Mouse (Mus musculus): ENCODE results near the gene Aqr.
"Not testable (repeated sequence)": the region's sequence is repeated elsewhere in the genome, so short reads cannot be mapped to it uniquely, and the experiment has no call there.

Aqr gene

DNA sequence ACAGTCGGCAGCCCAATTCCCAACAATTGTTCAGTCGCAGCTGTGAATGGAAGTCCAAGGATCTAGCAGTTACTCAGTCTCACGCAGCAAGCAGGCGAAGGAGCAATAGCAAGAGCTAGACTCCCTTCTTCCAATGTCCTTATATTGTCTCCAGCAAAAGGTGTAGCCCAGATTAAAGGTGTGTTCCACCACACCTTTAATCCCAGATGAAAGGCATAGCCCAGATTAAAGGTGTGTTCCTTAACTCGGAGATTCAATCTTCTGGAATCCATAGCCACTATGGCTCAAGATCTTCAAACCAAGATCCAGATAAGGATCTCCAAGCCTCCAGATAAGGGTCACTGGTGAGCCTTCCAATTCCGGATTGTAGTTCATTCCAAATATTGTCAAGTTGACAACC, at the start of gene Aqr:
Aqr (minus strand) TSS at position 101 of the 400 bp plus-strand sequence.
- DNase-seq (ENCODE audit: low read depth) = not testable (repeated sequence)

- DNase-seq (ENCODE audit: low read depth) = no peak
Observed at GRCm38 (mm10) chr2:114236566-114236965, 49.7 kb upstream of the Aqr start.

DNA sequence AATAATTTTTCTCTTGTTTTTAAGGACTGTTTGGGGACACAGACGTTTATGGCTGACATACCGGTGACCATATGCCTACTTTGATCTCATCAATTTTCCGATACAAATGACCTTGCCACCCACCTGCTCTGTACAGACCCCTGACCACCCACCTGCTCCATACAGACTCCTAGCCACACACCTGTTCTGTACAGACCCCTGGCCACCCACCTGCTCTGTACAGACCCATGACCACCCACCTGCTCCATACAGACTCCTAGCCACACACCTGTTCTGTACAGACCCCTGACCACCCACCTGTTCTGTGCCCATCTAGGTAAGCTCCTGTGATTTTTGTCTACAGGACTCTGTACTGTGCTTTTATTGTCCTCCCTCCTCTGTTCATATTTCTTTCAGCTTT, 48.8 kb upstream of the Aqr start:
- no peak for DNase-seq (ENCODE audit: low read depth)

DNA sequence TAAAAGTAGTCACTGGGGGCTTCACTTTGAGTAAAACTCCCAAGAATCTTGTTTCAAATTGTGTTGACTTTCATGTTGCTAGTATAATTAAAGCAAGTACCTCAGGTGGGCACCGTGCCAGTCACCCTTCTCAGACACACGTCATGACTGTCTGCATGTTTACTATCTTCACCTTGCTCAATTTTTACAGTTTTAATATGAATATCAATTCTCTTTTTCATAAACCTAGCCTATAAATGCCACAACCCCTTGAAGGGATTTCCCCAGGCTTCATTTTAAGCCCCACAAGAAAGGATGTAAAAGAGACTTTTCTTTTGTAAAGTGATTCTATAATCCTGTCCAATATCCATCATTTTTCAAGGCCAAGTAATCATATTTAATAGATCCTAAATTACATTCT, 44.4 kb upstream of the Aqr start:
- DNase-seq (ENCODE audit: low read depth) = no peak

DNA sequence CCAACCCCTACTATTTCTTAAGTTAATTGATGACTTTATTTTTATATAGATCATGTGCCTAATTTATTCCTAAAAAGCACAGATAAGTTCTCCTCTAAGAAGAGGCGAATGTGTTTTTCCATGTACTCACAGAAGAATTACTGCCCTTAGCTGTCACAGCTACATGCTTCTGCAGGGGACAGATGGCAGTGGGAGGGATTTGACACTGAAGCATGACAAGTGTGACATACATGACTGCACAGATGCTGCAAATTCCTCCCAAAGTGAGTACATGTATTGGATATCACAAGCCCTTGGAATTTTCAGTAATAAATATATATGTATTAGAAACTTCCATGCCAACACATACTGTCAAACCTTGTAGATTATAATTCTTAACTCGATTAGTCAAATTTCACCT, 41.8 kb upstream of the Aqr start:
- no peak for DNase-seq (ENCODE audit: low read depth)

- DNase-seq (ENCODE audit: low read depth) = no peak
Observed at GRCm38 (mm10) chr2:114205036-114205435, 18.2 kb upstream of the Aqr start.

DNA sequence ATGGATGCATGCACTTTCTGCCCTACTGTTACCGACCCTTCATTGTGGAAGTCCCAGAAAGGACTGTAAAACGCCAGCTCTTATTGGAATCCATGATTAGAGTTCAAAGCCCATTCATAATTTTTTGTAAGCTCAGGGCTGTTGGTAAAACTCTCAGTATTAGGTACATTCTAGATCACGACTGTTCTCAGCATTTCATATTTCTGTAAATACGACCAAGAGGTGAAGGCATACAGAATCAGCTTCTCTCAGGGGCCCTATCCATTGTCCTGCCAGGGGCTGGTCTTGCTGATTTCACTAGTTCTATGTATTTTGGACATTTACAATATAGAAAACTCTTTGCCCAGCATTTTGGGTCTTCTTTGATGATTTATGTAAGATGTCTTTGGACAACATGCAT, 14.8 kb upstream of the Aqr start:
- DNase-seq (ENCODE audit: low read depth) = no peak

GRCm38 (mm10) chr2:114200932-114201559, 14.2 kb upstream of the Aqr start, which contains the start of gene Zfp770:
Gene Zfp770, minus strand, starts transcription at chr2:114201469.
- peak; percentile 65 for DNase-seq (ENCODE audit: low read depth)

- no peak for DNase-seq (ENCODE audit: low read depth)
Observed at GRCm38 (mm10) chr2:114196421-114196820, 9.6 kb upstream of the Aqr start.

- DNase-seq (ENCODE audit: low read depth) = no peak
Observed at GRCm38 (mm10) chr2:114177802-114178733, 8.8 kb downstream of the Aqr start.

GRCm38 (mm10) chr2:114174651-114175484, 12.0 kb downstream of the Aqr start:
- peak; percentile 74 for DNase-seq (ENCODE audit: low read depth)

GRCm38 (mm10) chr2:114173248-114173647, 13.6 kb downstream of the Aqr start:
- DNase-seq (ENCODE audit: low read depth) = no peak

GRCm38 (mm10) chr2:114167837-114168236, 19.0 kb downstream of the Aqr start:
- DNase-seq (ENCODE audit: low read depth) = no peak

DNA sequence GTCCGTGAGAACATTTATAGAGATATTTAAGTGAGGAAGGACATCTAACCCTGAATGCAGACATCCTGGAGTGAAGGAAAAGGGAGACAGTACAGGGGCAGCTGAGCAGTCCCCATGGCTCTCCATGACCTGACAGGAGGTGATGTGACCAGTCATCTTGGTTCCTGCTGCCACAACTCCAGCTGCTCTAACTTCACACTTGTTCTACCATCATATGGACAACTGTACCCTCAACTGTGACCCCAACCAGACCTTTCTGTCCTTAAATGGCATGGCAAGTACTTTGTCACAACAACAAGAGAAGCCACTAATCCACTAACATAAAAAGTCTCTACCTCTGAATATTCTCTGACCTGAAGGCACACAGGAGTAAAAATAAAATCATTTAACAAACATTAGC, 24.8 kb downstream of the Aqr start:
- no peak for DNase-seq (ENCODE audit: low read depth)

DNA sequence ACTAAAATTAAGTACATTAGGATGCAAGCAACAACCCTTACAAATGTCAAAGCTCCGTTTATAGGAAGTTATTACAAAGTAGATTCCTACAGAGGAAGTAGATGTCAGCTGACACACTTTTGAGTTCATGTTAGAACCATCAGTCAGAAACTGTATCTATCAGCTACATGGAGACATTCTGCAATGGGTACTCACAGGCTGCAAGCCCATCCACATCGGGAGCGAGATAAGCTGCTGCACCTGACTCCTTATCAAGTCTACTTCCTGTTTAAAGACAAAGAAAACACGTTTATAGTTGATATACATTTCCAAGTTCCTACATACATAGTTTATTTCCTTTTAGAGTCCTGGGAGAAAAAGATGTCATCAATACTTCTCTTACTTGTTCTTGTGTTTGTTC, 29.5 kb downstream of the Aqr start:
- no peak for DNase-seq (ENCODE audit: low read depth)

DNA sequence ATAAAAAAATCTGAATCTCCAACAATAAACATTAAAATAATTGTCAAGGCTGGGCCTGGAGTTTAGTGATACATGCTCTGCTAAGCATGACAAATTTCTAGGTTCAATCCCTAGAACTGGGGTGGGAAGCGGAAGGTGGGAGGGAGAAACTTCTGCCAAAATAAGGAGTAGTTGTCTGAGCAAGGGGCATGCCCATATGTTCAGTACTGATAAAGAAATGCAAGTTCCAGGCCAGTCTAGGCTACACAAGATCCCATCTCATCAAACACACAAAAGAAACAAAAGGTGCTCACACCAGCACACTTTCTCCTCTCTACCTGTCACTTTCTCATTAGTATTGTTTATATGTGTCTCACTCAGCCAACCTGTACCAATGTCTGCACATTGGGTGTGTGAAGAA, 30.2 kb downstream of the Aqr start:
- DNase-seq (ENCODE audit: low read depth) = peak; percentile 37

- DNase-seq (ENCODE audit: low read depth) = no peak
Observed at GRCm38 (mm10) chr2:114153247-114153646, 33.6 kb downstream of the Aqr start.

DNA sequence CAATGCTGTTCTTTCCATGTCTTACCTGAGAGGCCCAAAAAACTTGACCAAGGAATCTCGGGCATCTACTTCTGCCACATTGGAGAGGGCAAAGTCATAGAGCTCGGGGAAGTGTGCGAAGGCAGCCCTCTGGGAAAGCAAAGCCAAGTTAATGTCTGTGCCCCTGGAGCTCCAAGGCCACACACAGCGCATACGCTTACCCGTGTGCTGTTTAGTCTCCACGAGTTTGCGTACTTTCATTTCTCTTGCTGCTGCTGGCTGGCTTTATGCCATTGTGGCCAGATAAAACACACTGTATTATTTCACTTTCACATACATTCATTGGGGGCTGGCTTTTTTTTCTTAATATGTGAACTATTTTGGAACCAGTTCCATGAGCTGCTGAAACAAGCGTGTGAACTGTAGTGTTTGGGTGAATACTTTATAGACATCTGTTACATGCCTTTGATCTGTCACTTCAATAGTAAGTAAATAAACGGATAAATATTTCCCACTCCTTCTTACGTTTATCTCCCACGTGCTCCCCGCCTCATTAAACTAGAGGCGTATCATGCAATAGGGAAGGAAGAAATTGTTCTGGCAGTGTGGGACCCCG, 39.9 kb downstream of the Aqr start:
- DNase-seq (ENCODE audit: low read depth) = no peak

- DNase-seq (ENCODE audit: low read depth) = peak; percentile 45
Observed at GRCm38 (mm10) chr2:114145315-114145801, 41.5 kb downstream of the Aqr start.

DNA sequence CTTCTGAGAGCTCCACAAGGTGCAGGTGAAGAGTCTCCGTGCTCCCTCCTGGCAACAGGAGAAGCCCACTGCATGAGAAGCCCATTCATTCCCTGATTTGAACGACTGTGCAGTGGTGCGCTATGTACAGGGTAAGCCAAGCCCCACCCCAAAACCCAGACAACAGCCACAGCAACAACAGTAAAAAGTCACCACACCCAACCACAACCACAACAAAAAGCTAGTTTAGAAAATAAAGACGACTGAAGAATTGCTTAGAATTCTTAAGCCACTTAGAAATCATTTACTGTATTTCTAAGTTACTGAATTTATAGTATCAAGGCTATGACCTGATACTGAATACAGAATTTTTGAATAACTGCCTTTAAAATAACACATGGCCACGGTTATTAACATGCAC, 41.9 kb downstream of the Aqr start:
- no peak for DNase-seq (ENCODE audit: low read depth)

DNA sequence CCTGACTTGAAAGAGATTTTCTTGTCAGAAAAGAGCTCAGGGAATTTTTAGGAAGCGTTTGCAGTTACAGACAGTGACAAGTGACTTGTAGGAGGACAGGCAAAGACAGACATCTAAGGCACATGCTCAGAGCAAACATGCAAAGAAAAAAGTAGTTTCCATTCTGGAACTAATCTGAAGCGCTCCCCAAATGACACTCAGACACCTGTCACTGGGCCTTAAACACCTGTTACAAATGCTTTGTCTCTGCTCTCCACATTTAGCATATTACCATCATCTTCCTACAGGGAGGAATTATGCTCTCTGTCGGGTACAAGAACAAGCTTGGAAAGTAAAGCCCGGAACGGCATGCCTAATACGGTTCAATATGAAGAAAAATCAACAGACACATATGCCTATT, 43.0 kb downstream of the Aqr start:
- DNase-seq (ENCODE audit: low read depth) = no peak

- DNase-seq (ENCODE audit: low read depth) = no peak
Observed at GRCm38 (mm10) chr2:114136755-114137154, 50.1 kb downstream of the Aqr start.
